Mouse (Mus musculus) intestine, embryonic 14.5 days (tissue): Measurements from ENCODE around the gene Cntnap4. TPM values are rescaled to one million over a fixed set of nuclear protein-coding genes. Genes with fewer than 3 reads are reported as not detected.
"Not testable (repeated sequence)": the region's sequence is repeated elsewhere in the genome, so short reads cannot be mapped to it uniquely, and the experiment has no call there.

Experiments used
- ATAC-seq: fragments of 200-750 bp; cut with Nextera tagmentation; replicated peaks from 2 replicates; pipeline ENCODE4 v1.8.0; 2017; ENCODE audit warnings: low read depth, moderate number of reproducible peaks, moderate TSS enrichment, moderate library complexity; ENCODE audit not compliant: low FRiP score, low TSS enrichment
- DNase-seq: peaks from one replicate; pipeline ENCODE4 v3.0.0-alpha.2; 2018; ENCODE audit warnings: low spot score
- H3K27ac ChIP-seq: fragments of 300-500 bp; sonication (generic); 2 replicates; pipeline ENCODE4 v1.5.1; 2014; ENCODE audit warnings: low read depth, mild to moderate bottlenecking, control low read depth
- H3K27me3 ChIP-seq: fragments of 300-500 bp; sonication (generic); replicated peaks from 2 replicates; pipeline ENCODE4 v1.6.1; 2014; ENCODE audit warnings: low read length, control low read depth; ENCODE audit not compliant: control insufficient read depth, insufficient read depth
- H3K36me3 ChIP-seq: fragments of 300-500 bp; sonication (generic); 2 replicates; pipeline ENCODE4 v1.6.1; 2014; ENCODE audit warnings: low read length, control low read depth; ENCODE audit not compliant: control insufficient read depth, insufficient read depth
- H3K4me1 ChIP-seq: fragments of 300-500 bp; sonication (generic); replicated peaks from 2 replicates; pipeline ENCODE4 v1.6.1; 2014; ENCODE audit warnings: low read length, control low read depth, mixed read lengths; ENCODE audit not compliant: control insufficient read depth, insufficient read depth
- H3K4me2 ChIP-seq: fragments of 300-500 bp; sonication (generic); 2 replicates; pipeline ENCODE4 v1.6.1; 2014; ENCODE audit warnings: low read length
- H3K4me3 ChIP-seq: fragments of 300-500 bp; sonication (generic); 2 replicates; pipeline ENCODE4 v1.5.1; 2014; ENCODE audit warnings: low read depth, low read length, control low read depth, mixed read lengths
- H3K9ac ChIP-seq: fragments of 300-500 bp; sonication (generic); 2 replicates; pipeline ENCODE4 v1.6.1; 2014; ENCODE audit warnings: mild to moderate bottlenecking, low read length
- H3K9me3 ChIP-seq: fragments of 300-500 bp; sonication (generic); 2 replicates; pipeline ENCODE4 v1.6.1; 2016; ENCODE audit warnings: low read length, control low read depth; ENCODE audit not compliant: control insufficient read depth
- WGBS: fragments of 180-500 bp; shearing (Covaris S2); extraction: QIAGEN DNeasy Blood & Tissue Kit; methylation state at CpG from one replicate; pipeline ENCODE4 v1.1.7; 2014; 5-methylcytosine and 5-hydroxymethylcytosine counted together
- polyA plus RNA-seq: library from polyadenylated mRNA; unstranded; fragments of >200 nt; fragmentation: Nextera tagmentation; extraction: Ambion mirVana; gene quantifications from 2 replicates; pipeline ENCODE4 v1.2.1, GENCODE M21; 2014

The Cntnap4 gene
- polyA plus RNA-seq, 1 experiment from 2014 or later = 1.3 TPM

- Histone ChIP-seq H3K4me2 (no peak overlapping the region), H3K9ac (no peak overlapping the region), H3K27me3 (no peaks in the 10 kb centered on the region), H3K4me3 (no peak overlapping the region), H3K9me3 (no peaks in the 10 kb centered on the region), H3K4me1 (no peaks in the 10 kb centered on the region), H3K36me3 (no peaks in the 10 kb centered on the region), H3K27ac (no peak overlapping the region)
- ATAC-seq = no peak
- DNase-seq = no peak
- WGBS = 61% methylated on average over 5 of the region's 5 CpGs
These were observed 177.5 kb downstream of the Cntnap4 start for GRCm38 (mm10) chr8:112747296-112747695.

GRCm38 (mm10) chr8:112755171-112755570, 185.3 kb downstream of the Cntnap4 start:
- H3K9ac ChIP-seq = no peak overlapping the region
- H3K4me2 ChIP-seq = no peak overlapping the region
- no peaks in the 10 kb centered on the region for H3K4me1 ChIP-seq
- no peak overlapping the region for H3K27ac ChIP-seq
- WGBS = 91% methylated on average over 4 of the region's 4 CpGs
- H3K4me3 ChIP-seq = no peak overlapping the region
- ATAC-seq (no peak), DNase-seq (no peak)
- no peaks in the 10 kb centered on the region for H3K9me3 ChIP-seq
- no peaks in the 10 kb centered on the region for H3K27me3 ChIP-seq
- H3K36me3 ChIP-seq = no peaks in the 10 kb centered on the region

GRCm38 (mm10) chr8:112803058-112803457, 233.2 kb downstream of the Cntnap4 start:
- Histone ChIP-seq H3K27me3 (no peaks in the 10 kb centered on the region), H3K9me3 (no peaks in the 10 kb centered on the region), H3K4me2 (no peak overlapping the region), H3K36me3 (no peaks in the 10 kb centered on the region), H3K4me3 (no peak overlapping the region), H3K4me1 (no peaks in the 10 kb centered on the region), H3K9ac (no peak overlapping the region), H3K27ac (no peak overlapping the region)
- no peak for ATAC-seq
- 94% methylated on average over 17 of the region's 17 CpGs for WGBS
- DNase-seq = no peak

- no peaks in the 10 kb centered on the region for H3K27me3 ChIP-seq
- ATAC-seq (no peak), DNase-seq (no peak)
- no peak overlapping the region for H3K4me2 ChIP-seq
- H3K27ac ChIP-seq = no peak overlapping the region
- no peaks in the 10 kb centered on the region for H3K9me3 ChIP-seq
- H3K4me3 ChIP-seq = no peak overlapping the region
- H3K36me3 ChIP-seq = no peaks in the 10 kb centered on the region
- H3K4me1 ChIP-seq = no peaks in the 10 kb centered on the region
- H3K9ac ChIP-seq = no peak overlapping the region
- WGBS = 77% methylated on average over 5 of the region's 6 CpGs
These were observed 239.5 kb downstream of the Cntnap4 start for GRCm38 (mm10) chr8:112809382-112809781.

GRCm38 (mm10) chr8:112841057-112841456, 271.2 kb downstream of the Cntnap4 start:
- H3K27ac ChIP-seq = no peak overlapping the region
- ATAC-seq (no peak), DNase-seq (no peak)
- H3K9ac ChIP-seq = no peak overlapping the region
- no peaks in the 10 kb centered on the region for H3K4me1 ChIP-seq
- no peak overlapping the region for H3K4me3 ChIP-seq
- no peaks in the 10 kb centered on the region for H3K9me3 ChIP-seq
- H3K4me2 ChIP-seq = no peak overlapping the region
- H3K36me3 ChIP-seq = no peaks in the 10 kb centered on the region
- WGBS = 72% methylated on average over 2 of the region's 2 CpGs
- H3K27me3 ChIP-seq = no peaks in the 10 kb centered on the region

- H3K4me1 ChIP-seq, H3K4me3 ChIP-seq, DNase-seq, H3K27ac ChIP-seq, H3K36me3 ChIP-seq, H3K4me2 ChIP-seq, H3K9ac ChIP-seq, ATAC-seq, H3K9me3 ChIP-seq, H3K27me3 ChIP-seq: not testable (repeated sequence)
- WGBS = 92% methylated on average over 1 of the region's 1 CpGs
These were observed 279.7 kb downstream of the Cntnap4 start for GRCm38 (mm10) chr8:112849541-112849940.

- H3K9ac ChIP-seq = no peak overlapping the region
- peak; percentile 54 for DNase-seq
- H3K36me3 ChIP-seq = no peaks in the 10 kb centered on the region
- no peaks in the 10 kb centered on the region for H3K27me3 ChIP-seq
- WGBS = 39% methylated on average over 8 of the region's 8 CpGs
- no peak overlapping the region for H3K27ac ChIP-seq
- no peaks in the 10 kb centered on the region for H3K4me1 ChIP-seq
- peak overlapping the region; percentile 7 for H3K4me2 ChIP-seq
- H3K9me3 ChIP-seq = no peaks in the 10 kb centered on the region
- ATAC-seq = no peak
- no peak overlapping the region for H3K4me3 ChIP-seq
These were observed 336.7 kb downstream of the Cntnap4 start for GRCm38 (mm10) chr8:112906458-112907112.

- Histone ChIP-seq H3K9ac (no peak overlapping the region), H3K36me3 (no peaks in the 10 kb centered on the region), H3K27me3 (no peaks in the 10 kb centered on the region), H3K4me2 (no peak overlapping the region), H3K4me3 (no peak overlapping the region), H3K9me3 (no peaks in the 10 kb centered on the region), H3K4me1 (no peaks in the 10 kb centered on the region), H3K27ac (no peak overlapping the region)
- DNase-seq (no peak), ATAC-seq (no peak)
- WGBS = 56% methylated on average over 5 of the region's 5 CpGs
These were observed 339.7 kb downstream of the Cntnap4 start for GRCm38 (mm10) chr8:112909527-112909926.

- no peak for DNase-seq
- no peak for ATAC-seq
- no peaks in the 10 kb centered on the region for H3K36me3 ChIP-seq
- H3K4me1 ChIP-seq = no peaks in the 10 kb centered on the region
- H3K27ac ChIP-seq = no peak overlapping the region
- H3K9ac ChIP-seq = no peak overlapping the region
- H3K27me3 ChIP-seq = no peaks in the 10 kb centered on the region
- H3K4me3 ChIP-seq = no peak overlapping the region
- no peak overlapping the region for H3K4me2 ChIP-seq
- no peaks in the 10 kb centered on the region for H3K9me3 ChIP-seq
These were observed 341.6 kb downstream of the Cntnap4 start for GRCm38 (mm10) chr8:112911422-112911821.
